Mouse (Mus musculus): ENCODE measurements around the gene Fdps.

Gene Fdps

DNA sequence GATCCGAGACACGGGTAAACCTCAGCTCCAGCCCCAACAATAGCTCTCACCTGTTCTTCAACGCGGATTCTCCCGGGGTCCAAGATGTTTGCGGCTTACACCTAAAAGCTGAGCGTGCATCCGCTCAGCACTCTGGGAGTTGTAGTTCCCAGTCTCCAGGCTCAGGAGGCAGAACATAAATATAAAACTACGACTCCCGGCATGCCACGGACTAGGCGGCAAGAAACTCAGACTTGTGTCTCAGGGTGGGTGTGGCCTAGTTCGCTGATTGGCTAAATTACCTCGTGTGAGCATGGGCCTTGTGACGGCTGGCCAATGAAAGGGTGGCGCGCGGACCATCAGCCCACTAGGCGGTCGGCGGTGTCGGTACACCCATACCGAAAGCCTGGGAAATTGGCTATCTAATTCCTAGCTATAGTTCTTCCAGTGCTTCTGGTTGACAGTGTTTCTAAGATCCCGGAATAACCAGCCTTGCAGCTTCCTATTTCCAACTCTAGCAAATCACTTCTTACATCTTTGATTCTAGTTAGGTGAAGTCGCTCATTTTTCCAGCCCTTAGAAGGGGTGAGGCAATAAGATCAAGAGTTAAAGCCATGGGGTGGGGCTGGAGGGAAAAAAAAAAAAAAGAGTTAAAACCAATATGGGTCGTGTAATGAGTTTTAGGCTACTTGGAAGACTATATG, at the start of gene Fdps:
Fdps (minus strand) TSS at position 148 of the 683 bp plus-strand sequence.
- peak; percentile 97 to 98 for DNase-seq (ENCODE audit: low spot score in 2 of 2)

DNA sequence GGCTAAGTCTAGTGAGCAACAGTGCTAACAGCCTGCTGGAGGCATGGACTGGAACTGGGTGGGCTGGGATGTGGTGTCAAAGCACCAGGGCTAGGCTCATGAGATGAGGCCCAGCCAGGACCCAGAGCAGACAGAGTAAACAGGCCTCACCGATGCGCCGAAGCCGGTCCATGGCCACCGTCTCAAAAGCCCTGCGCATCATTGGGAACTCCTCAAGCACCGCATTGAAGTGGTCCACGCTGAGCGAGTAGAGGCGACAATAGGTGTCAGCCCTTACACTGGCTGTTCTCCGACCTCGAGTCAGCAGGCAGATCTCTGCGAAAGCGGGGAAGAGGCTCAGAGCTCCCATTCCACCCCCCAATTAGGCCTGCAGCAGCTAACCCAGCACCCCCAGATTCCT, 46.8 kb upstream of the Fdps start:
- DNase-seq (ENCODE audit: low spot score in 2 of 2) = no peak

DNA sequence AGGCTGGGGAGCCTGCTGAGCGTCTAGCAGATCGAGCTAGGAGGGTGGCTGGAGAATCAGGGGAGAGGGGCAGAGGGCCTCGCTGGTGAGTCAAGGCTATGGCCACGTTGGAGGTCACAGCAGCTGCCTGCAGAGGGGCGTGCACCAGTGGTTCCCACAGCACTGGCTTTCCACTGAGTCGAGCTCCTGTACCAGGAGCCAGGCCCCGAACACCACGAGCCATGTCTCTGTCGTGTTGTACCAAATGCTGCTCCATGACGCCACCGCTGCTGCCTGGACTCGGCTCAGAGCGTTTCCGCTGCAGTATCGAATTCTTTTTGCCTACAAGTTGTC, 46.2 kb upstream of the Fdps start:
- DNase-seq (ENCODE audit: low spot score in 2 of 2) = no peak

DNA sequence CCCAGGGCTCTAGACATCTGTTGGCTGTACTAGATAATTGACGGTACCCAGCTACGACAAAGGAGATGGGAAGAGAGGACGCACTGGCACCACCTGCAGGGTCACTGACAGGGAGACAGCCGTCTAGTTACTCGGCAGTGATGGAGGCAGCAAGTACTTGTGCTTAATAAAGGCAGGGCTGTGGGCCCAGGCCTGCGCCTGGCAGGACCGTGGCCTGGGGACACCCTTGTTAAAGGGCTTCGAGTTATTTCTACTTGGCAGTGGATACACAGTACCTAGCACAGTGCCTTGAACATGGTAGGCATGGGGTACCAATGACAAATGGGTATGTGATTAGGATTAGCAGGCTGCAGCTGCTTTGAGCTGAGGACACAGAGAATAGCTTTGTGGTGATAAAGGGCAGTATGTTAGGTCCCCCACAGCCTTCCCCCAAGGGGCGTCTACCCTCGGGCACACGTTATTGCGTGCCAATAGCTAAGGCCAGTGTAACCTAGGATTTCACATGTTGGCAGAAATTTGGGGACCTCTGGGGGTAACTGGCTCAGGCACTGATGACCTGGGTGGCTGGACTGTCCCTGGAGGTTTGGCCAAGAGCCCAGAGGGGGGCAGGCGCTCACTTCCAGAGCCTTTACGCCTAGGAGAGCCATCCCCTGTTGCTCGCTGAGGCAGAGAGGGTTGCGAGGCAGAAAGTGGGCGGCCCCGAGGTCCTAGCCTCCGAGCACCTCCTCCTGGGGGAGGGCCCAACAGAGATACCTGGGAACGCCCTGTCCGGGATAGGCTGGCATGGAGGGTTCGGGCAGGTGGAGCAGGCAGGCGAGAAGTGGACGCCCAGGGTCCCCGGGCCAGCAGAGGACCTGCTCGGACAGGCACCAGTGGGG, 45.6 kb upstream of the Fdps start:
- DNase-seq (ENCODE audit: low spot score in 2 of 2) = no peak

DNA sequence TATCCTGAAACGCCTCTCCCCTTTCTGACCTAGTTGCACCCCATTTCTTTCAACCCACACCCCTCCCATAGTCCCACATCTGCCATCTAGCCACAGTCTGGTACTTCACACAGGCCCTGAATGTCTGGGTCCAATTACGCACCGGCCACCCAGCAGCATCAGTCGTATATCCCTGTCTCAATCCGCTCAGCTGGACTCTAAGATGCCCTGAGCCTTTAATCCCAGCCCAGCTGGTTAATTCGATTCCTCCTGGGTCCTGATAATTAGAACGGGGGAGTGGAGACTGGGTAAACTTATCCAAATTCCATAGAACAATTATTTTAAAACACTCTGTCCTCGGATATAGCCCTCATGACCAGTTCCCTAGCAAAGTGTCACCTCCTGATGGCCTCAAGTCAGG, 43.8 kb upstream of the Fdps start:
- DNase-seq (ENCODE audit: low spot score in 2 of 2) = no peak

DNA sequence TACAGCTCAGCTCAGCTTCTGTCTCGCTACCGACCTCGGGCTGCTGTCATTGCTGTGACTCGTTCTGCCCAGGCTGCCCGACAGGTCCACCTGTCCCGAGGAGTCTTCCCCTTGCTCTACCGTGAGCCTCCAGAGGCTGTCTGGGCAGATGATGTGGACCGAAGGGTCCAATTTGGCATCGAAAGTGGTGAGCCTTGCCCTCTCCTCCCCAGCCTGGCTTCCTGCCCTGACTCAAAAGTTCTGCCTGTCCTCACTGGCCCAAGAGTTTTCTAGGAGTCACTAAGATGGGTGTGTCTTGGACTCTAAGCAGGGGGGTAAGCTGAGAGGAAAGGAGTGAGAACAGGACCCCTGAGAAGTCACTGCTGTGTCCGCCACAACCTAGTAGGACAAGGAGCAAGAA, 43.1 kb upstream of the Fdps start:
- DNase-seq (ENCODE audit: low spot score in 2 of 2) = no peak

DNA sequence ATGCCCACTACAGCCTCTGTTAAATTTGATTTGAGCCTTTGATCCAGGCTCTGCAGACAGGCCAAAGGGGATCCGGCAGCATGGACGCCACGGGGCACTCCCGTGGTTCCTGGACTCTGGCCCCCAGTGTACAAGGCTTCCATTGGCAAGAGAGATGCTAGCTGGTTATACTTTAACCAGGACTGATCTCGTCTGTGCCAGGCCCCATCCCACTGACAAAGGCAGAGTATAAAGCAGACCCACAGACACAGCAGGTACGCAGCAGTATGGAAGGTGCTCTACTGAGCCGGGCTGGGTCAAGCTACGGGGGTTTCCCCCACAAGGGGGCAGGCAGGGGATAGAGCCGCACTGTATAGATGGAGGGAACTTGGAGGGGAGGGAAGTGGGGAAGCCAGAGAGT, 34.6 kb upstream of the Fdps start:
- no peak for DNase-seq (ENCODE audit: low spot score in 2 of 2)

DNA sequence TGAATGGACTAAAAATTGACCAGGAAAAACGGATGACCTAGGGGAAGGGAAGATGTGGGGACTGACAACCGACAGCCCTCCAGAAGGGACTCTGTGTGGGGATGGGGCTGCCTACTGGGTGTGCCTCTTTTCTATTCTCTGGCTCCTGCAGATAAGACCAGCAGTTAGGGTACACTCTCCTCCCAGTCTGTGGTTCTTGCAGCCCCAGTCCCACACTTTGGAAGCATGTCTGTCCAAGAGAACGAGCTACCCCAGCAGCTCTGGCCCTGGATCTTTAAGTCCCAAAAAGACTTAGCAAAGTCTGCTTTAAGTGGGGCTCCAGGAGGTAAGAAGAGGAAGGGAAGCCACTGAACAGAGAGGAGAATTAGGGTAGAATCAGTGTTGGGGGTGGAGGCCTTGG, 34.2 kb upstream of the Fdps start, which contains the start of gene Pklr:
Pklr (plus strand) TSS at position 185 of the 400 bp plus-strand sequence.
- DNase-seq (ENCODE audit: low spot score in 2 of 2) = no peak

DNA sequence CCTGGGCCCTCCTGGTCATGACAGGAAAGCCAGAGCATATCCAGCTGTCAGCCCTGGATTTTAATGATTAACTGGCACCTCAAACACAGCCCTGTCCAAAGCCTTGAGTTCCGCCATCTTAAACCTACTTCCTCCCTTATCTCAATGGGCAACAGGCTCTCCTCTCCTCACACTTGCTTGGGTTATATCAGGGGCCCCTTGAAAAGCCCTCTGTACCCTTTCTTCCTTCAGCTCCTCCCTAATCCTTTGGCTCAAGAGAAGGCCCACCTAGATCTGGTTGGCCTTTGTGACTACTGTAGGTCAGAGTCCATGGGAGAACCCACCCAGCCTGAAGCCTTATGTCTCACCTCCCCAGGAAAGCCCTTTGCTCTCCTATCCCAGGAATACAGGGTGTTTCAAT, 32.0 kb upstream of the Fdps start:
- DNase-seq (ENCODE audit: low spot score in 2 of 2) = no peak

DNA sequence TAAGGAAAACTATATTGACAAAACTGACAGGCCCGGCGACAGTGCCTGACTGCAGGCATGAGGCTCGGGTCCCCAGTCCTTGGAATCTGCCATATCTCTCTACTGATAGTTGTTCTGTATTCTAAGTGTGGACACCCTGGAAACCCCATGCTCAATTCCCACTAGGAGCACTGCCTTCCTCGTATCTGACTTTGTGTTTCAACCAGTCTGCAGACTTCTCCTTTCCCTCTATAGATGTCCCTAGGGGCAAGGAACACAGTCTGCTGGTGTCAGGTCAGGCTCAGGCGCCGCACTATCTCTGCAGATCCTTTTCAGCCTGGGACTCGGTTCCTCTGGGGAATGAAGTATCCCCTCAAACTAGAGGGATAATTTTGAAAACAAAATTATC, 31.3 kb upstream of the Fdps start:
- no peak for DNase-seq (ENCODE audit: low spot score in 2 of 2)

DNA sequence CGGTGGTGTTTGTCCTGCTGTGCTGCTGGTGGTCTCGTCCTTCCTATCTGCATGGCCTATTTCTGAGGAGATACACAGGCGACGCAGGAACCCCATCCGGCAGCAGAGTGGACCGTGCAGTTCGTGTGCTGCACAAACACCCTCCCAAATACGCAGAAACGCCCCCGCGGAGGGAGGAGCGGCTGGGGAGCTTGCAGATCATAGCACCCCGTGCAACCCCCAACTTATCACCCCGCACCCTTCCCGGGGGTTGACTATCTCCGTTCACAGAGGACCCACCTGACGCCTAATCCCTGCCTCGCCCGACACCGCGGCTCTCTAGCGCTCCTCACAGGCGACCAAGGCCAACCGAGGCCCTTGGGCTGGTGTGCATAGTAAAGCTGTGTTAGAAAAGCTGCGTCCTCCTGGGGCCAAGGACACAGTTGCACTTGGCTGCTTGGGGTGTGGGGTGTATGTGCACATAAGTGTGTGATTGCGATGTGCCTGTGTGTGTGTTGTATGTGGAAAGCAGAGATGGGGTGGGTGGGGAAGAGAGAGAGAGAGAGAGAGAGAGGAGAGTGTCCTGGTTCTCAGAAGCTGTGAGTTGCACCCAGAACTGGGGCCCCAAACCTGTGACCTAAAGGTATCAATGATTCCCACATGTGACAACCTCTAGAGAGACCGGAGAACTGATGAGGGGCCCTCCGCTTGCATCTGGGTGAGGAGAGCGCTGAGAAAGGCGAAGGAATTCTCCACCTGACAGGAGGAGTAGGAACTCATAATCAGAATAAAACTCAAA, 30.7 kb upstream of the Fdps start:
- DNase-seq (ENCODE audit: low spot score in 2 of 2) = peak; percentile 50 to 63

DNA sequence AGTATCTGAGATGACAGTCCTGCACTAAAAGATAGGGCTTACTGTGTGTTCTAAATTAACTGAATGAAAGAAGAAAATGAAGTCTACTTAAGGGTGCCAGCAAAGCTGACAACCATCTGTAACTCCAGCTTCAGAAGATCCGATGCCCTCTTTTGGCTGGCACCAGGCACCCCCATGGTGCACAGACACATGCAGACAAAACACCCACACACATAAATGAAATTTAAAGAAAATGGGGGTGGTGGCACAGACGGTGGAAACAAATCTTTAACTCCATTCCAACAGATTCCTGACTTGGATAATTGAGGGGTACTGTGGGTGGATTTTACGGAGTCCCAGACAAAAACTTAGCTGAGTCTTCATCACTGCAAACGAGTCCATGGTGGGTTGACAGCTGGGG, 30.1 kb upstream of the Fdps start:
- no peak for DNase-seq (ENCODE audit: low spot score in 2 of 2)

DNA sequence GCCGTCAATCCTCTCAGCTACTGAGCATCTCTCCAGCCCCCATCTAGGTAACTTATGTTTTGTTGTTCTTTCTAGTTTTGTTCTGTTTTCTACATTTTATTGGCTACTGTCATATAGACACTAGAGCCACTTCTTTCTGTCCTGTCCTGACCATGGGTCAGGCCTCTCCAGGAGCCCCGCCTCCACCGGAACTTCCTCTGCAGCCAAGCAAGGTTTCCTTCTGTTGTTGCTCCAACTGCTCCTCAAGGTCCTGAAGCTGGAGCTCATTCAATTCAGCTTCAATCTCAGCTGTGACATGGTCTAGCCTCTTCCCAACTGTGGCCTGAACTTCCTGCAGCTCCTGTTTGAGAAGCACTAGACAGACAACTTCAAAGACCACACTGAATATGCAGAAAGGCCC, 28.1 kb upstream of the Fdps start:
- no peak for DNase-seq (ENCODE audit: low spot score in 2 of 2)

DNA sequence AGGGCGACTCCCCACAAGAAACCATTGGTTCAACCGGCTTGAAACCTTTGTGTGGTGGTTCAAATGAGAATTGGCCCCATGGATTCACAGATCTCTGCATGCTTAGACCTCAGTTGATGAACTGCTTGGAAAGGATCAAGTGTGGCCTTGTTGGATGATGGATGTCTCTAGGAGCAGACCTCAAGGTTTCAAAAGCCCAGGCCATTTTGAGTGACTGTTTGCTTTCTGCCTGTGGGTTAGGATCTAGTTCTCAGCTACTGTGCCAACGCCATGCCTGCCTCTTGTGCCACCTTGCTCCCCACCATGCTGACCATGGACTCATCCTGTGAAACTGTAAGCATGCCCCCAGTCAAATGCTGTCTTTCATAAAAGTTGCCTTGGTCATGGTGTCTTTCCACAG, 24.2 kb upstream of the Fdps start:
- DNase-seq (ENCODE audit: low spot score in 2 of 2) = no peak

DNA sequence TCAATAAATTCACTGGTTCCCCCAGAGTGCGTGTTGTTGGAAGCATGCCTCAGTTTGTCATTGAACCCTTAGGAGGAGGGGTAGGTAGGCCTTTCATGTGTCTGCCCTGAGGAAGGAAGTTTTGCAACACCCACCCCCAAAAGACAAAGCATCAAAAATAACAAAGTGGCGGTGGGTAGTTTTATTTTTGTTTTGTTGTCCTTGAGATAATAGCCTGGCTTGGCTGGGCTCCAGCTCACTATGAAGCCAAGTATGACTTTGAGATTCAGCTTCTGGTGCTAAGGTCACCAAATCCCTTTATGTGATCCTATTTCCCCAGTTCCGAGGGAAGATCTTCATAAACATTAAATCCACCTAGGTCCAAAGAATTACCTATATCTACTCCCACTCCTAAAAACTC, 22.5 kb upstream of the Fdps start:
- no peak for DNase-seq (ENCODE audit: low spot score in 2 of 2)

DNA sequence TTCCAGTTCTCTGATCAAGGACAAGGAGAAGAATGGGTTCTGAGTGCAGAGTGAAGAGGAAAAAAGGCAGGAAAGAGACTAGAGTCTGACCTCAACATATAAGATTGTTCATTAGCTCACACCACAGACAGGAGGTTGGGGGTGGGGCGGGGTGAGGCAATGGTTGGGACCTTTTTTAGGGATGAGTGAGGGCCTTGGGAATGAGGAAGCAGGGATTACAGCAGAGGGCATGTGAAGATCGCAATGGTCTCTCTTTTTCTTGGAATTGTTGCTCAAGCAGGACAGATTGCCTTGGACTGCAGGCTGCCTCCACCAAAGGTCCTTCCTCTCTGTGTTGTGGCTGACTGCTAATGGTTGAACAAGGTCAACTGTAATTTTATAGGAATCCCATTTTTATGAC, 21.6 kb upstream of the Fdps start:
- no peak for DNase-seq (ENCODE audit: low spot score in 2 of 2)

DNA sequence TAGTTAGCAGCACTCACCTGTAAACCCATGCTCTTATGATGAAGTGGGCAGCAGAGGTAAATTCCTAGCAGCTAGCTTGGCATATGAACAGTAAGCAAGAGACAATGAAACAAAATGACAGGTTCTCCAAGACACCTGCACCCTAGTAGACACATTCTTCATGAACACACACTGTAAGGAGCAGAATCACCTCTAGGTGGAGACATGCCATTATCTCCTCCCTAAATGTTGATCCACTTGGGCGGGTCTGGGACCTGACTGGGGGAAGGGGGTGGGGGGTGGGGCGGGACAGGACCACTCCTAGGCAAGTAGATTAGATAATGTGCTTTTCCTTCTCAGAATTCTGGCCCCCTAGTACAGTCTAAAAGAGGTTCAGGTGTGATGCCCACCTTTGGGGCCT, 13.8 kb upstream of the Fdps start:
- peak in 1 of 2 experiments; percentile 45 for DNase-seq (ENCODE audit: low spot score in 2 of 2)

DNA sequence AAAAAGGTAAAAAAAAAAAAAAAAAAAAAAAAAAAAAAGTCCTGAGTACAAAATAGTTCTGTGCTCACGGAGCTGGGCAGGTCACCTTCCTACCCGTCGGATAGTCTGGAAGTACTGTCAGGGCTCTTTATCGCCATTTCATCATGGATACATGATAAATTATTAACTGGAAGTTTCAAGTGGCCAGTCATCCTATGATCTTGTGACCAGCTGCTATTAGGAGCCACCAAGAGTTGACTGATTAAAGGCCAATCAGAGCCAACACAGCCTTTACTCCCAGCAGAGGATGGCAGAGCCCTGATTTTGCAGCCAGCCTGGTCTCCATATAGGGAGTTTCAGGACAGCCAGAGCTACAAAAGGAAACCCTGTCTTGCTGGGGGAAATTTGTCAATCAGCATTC, 11.3 kb upstream of the Fdps start:
- DNase-seq (ENCODE audit: low spot score in 2 of 2) = no peak

DNA sequence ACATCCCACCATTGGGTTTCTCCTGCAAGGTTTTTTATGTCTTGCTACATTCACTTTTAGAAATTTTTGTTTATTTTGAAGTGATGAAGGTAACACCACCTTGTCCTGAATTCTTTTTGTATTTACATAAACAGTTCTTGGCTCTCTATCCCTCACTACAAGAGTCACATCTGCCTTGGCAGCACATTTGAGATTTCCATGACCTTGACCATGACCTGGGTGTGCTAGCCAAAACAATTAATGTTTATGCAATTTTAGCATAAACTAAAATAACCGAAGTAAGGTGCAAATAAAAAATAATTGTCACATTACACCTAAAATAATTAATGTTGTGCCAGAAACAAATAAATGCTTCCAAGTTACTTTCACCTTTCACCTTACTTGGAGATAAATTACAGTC, 6.4 kb upstream of the Fdps start:
- no peak for DNase-seq (ENCODE audit: low spot score in 2 of 2)

DNA sequence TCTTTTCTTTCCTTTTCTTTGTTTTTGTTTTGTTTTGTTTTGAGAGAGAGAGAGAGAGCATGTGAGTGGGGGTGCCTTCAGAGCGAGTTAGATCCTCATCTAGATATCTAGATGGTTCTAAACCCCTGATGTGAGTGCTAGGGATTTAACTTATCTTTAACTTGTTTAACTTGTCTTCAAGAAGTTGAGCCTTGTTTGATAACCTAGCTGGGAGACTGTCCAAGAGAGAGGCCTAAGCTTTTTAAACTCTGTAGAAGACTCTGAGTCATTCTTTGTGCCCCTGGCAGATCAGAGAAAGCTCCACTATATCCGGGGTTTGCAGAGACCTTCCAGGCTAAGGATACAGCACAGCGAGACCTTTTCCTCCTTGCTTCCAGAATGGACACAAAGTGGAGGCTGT, 5.8 kb upstream of the Fdps start:
- no peak for DNase-seq (ENCODE audit: low spot score in 2 of 2)

DNA sequence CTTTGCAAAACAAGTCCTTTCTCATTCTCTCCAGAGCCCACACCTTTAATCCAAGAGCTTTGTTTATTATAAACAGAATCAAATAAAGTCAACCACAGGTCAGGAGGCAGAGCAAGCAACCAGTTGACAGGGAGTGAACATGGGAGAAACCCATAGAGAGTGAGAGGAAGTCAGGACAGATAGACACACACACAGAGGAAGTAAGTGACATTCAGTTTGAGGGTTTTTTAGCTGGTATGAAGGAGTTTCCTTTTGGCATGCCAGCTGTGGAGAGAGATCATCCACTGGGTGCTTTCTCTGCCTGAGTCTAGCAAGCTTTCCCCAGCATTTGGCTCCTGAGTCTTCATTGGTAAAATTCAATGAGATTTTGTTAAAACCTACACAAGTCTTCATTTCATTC, 5.1 kb upstream of the Fdps start:
- no peak for DNase-seq (ENCODE audit: low spot score in 2 of 2)

DNA sequence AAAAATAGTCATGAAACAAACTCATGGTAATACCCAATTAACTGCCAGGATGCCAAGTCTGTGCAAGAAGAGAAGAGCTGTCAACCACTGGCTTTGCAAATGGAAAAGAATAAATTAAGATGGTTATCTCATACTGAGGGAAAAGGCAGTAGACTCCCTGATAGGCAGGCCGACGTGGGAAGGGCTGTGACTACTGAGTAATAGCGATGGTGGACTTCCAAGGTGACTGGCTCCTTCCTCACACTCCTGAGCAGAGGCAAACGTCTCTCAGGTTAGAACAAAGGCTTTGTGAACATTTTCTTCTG, 1.5 kb upstream of the Fdps start:
- no peak for DNase-seq (ENCODE audit: low spot score in 2 of 2)
